Mouse (Mus musculus) MEL (cell line): ENCODE data around the gene Ercc5. TPM values are rescaled to one million over a fixed set of nuclear protein-coding genes. Genes with fewer than 3 reads are reported as not detected.

ENCODE experiments used
- DNase-seq: peaks from one replicate; pipeline ENCODE4 v3.0.0; 2011; ENCODE audit warnings: low read depth, low spot score
- H3K27ac ChIP-seq: 2 replicates; pipeline ENCODE4 v1.5.1; 2012; ENCODE audit warnings: low read depth, mild to moderate bottlenecking, control low read depth, low read length, moderate library complexity; ENCODE audit not compliant: control insufficient read depth
- H3K27me3 ChIP-seq, 2 experiments: fragments of 150-350 bp in 1 of 2; sonication (generic) in 1 of 2; 2 replicates each; pipeline ENCODE4 v1.6.1; 2012; ENCODE audit warnings: low read length in 2 of 2, mild to moderate bottlenecking in 2 of 2, improper control_type of control experiment in 1 of 2, moderate library complexity in 1 of 2; ENCODE audit not compliant: insufficient read depth in 2 of 2, control insufficient read depth in 1 of 2
- H3K36me3 ChIP-seq, 2 experiments: 2 replicates each; pipeline ENCODE4 v1.6.1; 2012 to 2014; ENCODE audit warnings: low read length in 2 of 2, improper control_type of control experiment in 1 of 2, inconsistent platforms in 1 of 2, mild to moderate bottlenecking in 1 of 2; ENCODE audit not compliant: insufficient read depth in 2 of 2, control insufficient read depth in 1 of 2
- H3K4me1 ChIP-seq, 2 experiments: fragments of 150-350 bp in 1 of 2; sonication (generic) in 1 of 2; 2 replicates each; pipeline ENCODE4 v1.6.1; 2012; ENCODE audit warnings: low read length in 2 of 2, improper control_type of control experiment in 1 of 2, mild to moderate bottlenecking in 1 of 2; ENCODE audit not compliant: insufficient read depth in 2 of 2, control insufficient read depth in 1 of 2
- H3K4me3 ChIP-seq, 2 experiments: fragments of 150-350 bp in 1 of 2; sonication (generic) in 1 of 2; 2 replicates each; pipeline ENCODE4 v1.5.1; 2012; ENCODE audit warnings: low read depth in 2 of 2, low read length in 2 of 2, mild to moderate bottlenecking in 2 of 2, moderate library complexity in 2 of 2, control low read depth in 1 of 2, improper control_type of control experiment in 1 of 2; ENCODE audit not compliant: control insufficient read depth in 1 of 2, insufficient read depth in 1 of 2
- H3K79me2 ChIP-seq: 2 replicates; pipeline ENCODE4 v1.6.1; 2012; ENCODE audit warnings: mild to moderate bottlenecking, low read length, moderate library complexity; ENCODE audit not compliant: control insufficient read depth, poor library complexity, insufficient read depth
- H3K9ac ChIP-seq: 2 replicates; pipeline ENCODE4 v1.6.1; 2012; ENCODE audit warnings: low read depth, mild to moderate bottlenecking, control low read depth, low read length, moderate library complexity; ENCODE audit not compliant: control insufficient read depth, poor library complexity, severe bottlenecking
- H3K9me3 ChIP-seq: fragments of 150-350 bp; sonication (generic); replicated peaks from 2 replicates; pipeline ENCODE4 v1.6.1; 2012; ENCODE audit warnings: mild to moderate bottlenecking, low read length, improper control_type of control experiment, moderate library complexity; ENCODE audit not compliant: insufficient read depth
- BHLHE40 ChIP-seq: IDR thresholded peaks from 2 replicates; pipeline ENCODE4 v1.6.1; 2012; ENCODE audit warnings: low read depth, mild to moderate bottlenecking, inconsistent platforms, low read length, improper control_type of control experiment, borderline replicate concordance
- CHD1 ChIP-seq: IDR thresholded peaks from 2 replicates; pipeline ENCODE4 v1.6.1; 2012; ENCODE audit warnings: low read depth, mild to moderate bottlenecking, inconsistent platforms, low read length, improper control_type of control experiment
- CHD2 ChIP-seq: IDR thresholded peaks from 2 replicates; pipeline ENCODE4 v1.6.1; 2011; ENCODE audit warnings: low read length, improper control_type of control experiment
- E2F4 ChIP-seq: IDR thresholded peaks from 2 replicates; pipeline ENCODE4 v1.6.1; 2011; ENCODE audit warnings: low read depth, low read length, improper control_type of control experiment, borderline replicate concordance
- ELF1 ChIP-seq: IDR thresholded peaks from 2 replicates; pipeline ENCODE4 v1.6.1; 2014; ENCODE audit warnings: low read depth, mild to moderate bottlenecking, inconsistent platforms, low read length, improper control_type of control experiment, moderate library complexity
- ETS1 ChIP-seq: IDR thresholded peaks from 2 replicates; pipeline ENCODE4 v1.6.1; 2012; ENCODE audit warnings: low read depth, mild to moderate bottlenecking, inconsistent platforms, low read length, improper control_type of control experiment, moderate library complexity
- GABPA ChIP-seq: IDR thresholded peaks from 2 replicates; pipeline ENCODE4 v1.6.1; 2012; ENCODE audit warnings: low read depth, mild to moderate bottlenecking, inconsistent platforms, low read length, improper control_type of control experiment, moderate library complexity
- HCFC1 ChIP-seq: IDR thresholded peaks from 2 replicates; pipeline ENCODE4 v1.6.1; 2012; ENCODE audit warnings: low read depth, mild to moderate bottlenecking, inconsistent platforms, low read length, improper control_type of control experiment, moderate library complexity
- MAFK ChIP-seq: IDR thresholded peaks from 2 replicates; pipeline ENCODE4 v1.6.1; 2011; ENCODE audit warnings: low read depth, mild to moderate bottlenecking, low read length, improper control_type of control experiment, borderline replicate concordance
- MAX ChIP-seq: IDR thresholded peaks from 2 replicates; pipeline ENCODE4 v1.6.1; 2011; ENCODE audit warnings: low read length, improper control_type of control experiment
- MEF2A ChIP-seq: IDR thresholded peaks from 2 replicates; pipeline ENCODE4 v1.6.1; 2014; ENCODE audit warnings: low read depth, mild to moderate bottlenecking, inconsistent platforms, low read length, improper control_type of control experiment; ENCODE audit not compliant: poor library complexity, insufficient replicate concordance, severe bottlenecking; ENCODE audit errors: extremely low read depth
- MXI1 ChIP-seq: IDR thresholded peaks from 2 replicates; pipeline ENCODE4 v1.6.1; 2011; ENCODE audit warnings: mild to moderate bottlenecking, low read depth, low read length, improper control_type of control experiment
- MYC ChIP-seq: IDR thresholded peaks from 2 replicates; pipeline ENCODE4 v1.6.1; 2011; ENCODE audit warnings: low read depth, mild to moderate bottlenecking, low read length, improper control_type of control experiment, moderate library complexity
- NELFE ChIP-seq: IDR thresholded peaks from 2 replicates; pipeline ENCODE4 v1.6.1; 2011; ENCODE audit warnings: low read depth, low read length, improper control_type of control experiment
- NRF1 ChIP-seq: IDR thresholded peaks from 2 replicates; pipeline ENCODE4 v1.6.1; 2014; ENCODE audit warnings: low read depth, mild to moderate bottlenecking, inconsistent platforms, low read length, improper control_type of control experiment, moderate library complexity; ENCODE audit not compliant: poor library complexity, insufficient read depth, severe bottlenecking
- POLR2A ChIP-seq, 2 experiments: IDR thresholded peaks; 2 replicates each; pipeline ENCODE4 v1.6.1; 2011 to 2012; ENCODE audit warnings: low read length in 2 of 2, mild to moderate bottlenecking in 2 of 2, control low read depth in 1 of 2, improper control_type of control experiment in 1 of 2, low read depth in 1 of 2, moderate library complexity in 1 of 2; ENCODE audit not compliant: control insufficient read depth in 1 of 2, insufficient read depth in 1 of 2, poor library complexity in 1 of 2
- POLR2AphosphoS2 ChIP-seq: IDR thresholded peaks from 2 replicates; pipeline ENCODE4 v1.6.1; 2011; ENCODE audit warnings: low read length, improper control_type of control experiment
- POLR2AphosphoS5 ChIP-seq: IDR thresholded peaks from 2 replicates; pipeline ENCODE4 v1.6.1; 2012; ENCODE audit warnings: low read depth, borderline replicate concordance, mild to moderate bottlenecking, inconsistent platforms, low read length, moderate library complexity, mixed read lengths
- RCOR1 ChIP-seq: IDR thresholded peaks from 2 replicates; pipeline ENCODE4 v1.6.1; 2012; ENCODE audit warnings: low read depth, mild to moderate bottlenecking, inconsistent platforms, low read length, improper control_type of control experiment
- SIN3A ChIP-seq: IDR thresholded peaks from 2 replicates; pipeline ENCODE4 v1.6.1; 2012; ENCODE audit warnings: low read length, improper control_type of control experiment, inconsistent platforms
- TAL1 ChIP-seq: IDR thresholded peaks from 2 replicates; pipeline ENCODE4 v1.6.1; 2012; ENCODE audit warnings: mild to moderate bottlenecking, inconsistent platforms, low read length, moderate library complexity, mixed read lengths
- TBP ChIP-seq: IDR thresholded peaks from 2 replicates; pipeline ENCODE4 v1.8.0; 2011; ENCODE audit warnings: low read depth, low read length, improper control_type of control experiment
- TCF12 ChIP-seq: IDR thresholded peaks from 2 replicates; pipeline ENCODE4 v1.6.1; 2014; ENCODE audit warnings: low read depth, mild to moderate bottlenecking, inconsistent platforms, low read length, improper control_type of control experiment, moderate library complexity
- ZC3H11A ChIP-seq: IDR thresholded peaks from 2 replicates; pipeline ENCODE4 v1.6.1; 2012; ENCODE audit warnings: low read depth, mild to moderate bottlenecking, inconsistent platforms, low read length, improper control_type of control experiment
- ZMIZ1 ChIP-seq: IDR thresholded peaks from 2 replicates; pipeline ENCODE4 v1.6.1; 2012; ENCODE audit warnings: low read depth, mild to moderate bottlenecking, inconsistent platforms, low read length, improper control_type of control experiment, moderate library complexity
- polyA plus RNA-seq, 2 experiments: library from polyadenylated mRNA; stranded (reverse) in 1 of 2; unstranded in 1 of 2; fragments of >175 nt in 1 of 2; fragments of >200 nt in 1 of 2; gene quantifications; 2 replicates each; pipeline versions ENCODE4 v1.2.1 to v1.2.4; 2012; ENCODE audit warnings: low replicate concordance in 2 of 2, low read depth in 1 of 2; ENCODE audit not compliant: insufficient read length in 2 of 2, insufficient read depth in 1 of 2, missing spikeins in 1 of 2
- total RNA-seq: library from RNA; depleted of rRNA; stranded (reverse); fragments of 300-350 nt; gene quantifications from 2 replicates; pipeline ENCODE4 v1.2.3, GENCODE M21; 2012; rRNA removed

Gene Ercc5
- total RNA-seq = 8.0 and 8.2 TPM in 2 replicates
- 1 to 10 TPM in 1 of 2 experiments, not detected in 1; 8.5 TPM for polyA plus RNA-seq

GRCm38 (mm10) chr1:44147563-44148381 is at the start of gene Ercc5:
TSS of gene Ercc5 (plus strand) at chr1:44147744.
- peak within 1 kb of the TSS; percentile 74 to 98 for H3K4me3 ChIP-seq
- peaks cover 2 to 5% of the 10 kb centered on the region in 2 experiments; a peak in 3 of 4 replicates for H3K4me1 ChIP-seq
- peaks cover 0 to 10% of the 10 kb centered on the region in 2 experiments; a peak in 2 of 4 replicates for H3K36me3 ChIP-seq
- peak; percentile 95 for DNase-seq
- peak; percentile 88 to 89 for TF ChIP-seq POLR2A (IDR thresholded peaks at IDR 0.05; ENCODE audit: control insufficient read depth in 1 of 2, insufficient read depth in 1 of 2, low read depth in 1 of 2, low read length in 2 of 2, poor library complexity in 1 of 2)
- TF ChIP-seq MEF2A = no peak
- TF ChIP-seq NRF1 = no peak
- no peak for TF ChIP-seq GABPA
- peak; percentile 86 for TF ChIP-seq NELFE
- TF ChIP-seq MXI1 = peak; percentile 63
- TF ChIP-seq CHD2 = 0 out of 2 replicates have a peak, but pooled peaks have one; percentile 22
- peak; percentile 75 for TF ChIP-seq HCFC1
- TF ChIP-seq TCF12 = 0 out of 2 replicates have a peak, but pooled peaks have one; percentile 34
- no peak for TF ChIP-seq ETS1
- TF ChIP-seq MAFK = no peak
- peak; percentile 70 for TF ChIP-seq SIN3A
- no peak for TF ChIP-seq MAX
- TF ChIP-seq CHD1 = no peak
- TF ChIP-seq E2F4 = peak; percentile 60; the same call in 1 of the 2 replicates
- TF ChIP-seq ZC3H11A = no peak
- 0 out of 2 replicates have a peak, but pooled peaks have one; percentile 29 for TF ChIP-seq RCOR1
- TF ChIP-seq TBP = peak; percentile 54
- no peak for TF ChIP-seq TAL1
- peak; percentile 64 for TF ChIP-seq ELF1
- TF ChIP-seq POLR2AphosphoS5 = 0 out of 2 replicates have a peak, but pooled peaks have one; percentile 43
- no peak for TF ChIP-seq BHLHE40
- peak; percentile 90 for TF ChIP-seq POLR2AphosphoS2
- TF ChIP-seq ZMIZ1 = no peak; the same call in 1 of the 2 replicates
- TF ChIP-seq MYC = no peak; the same call in 1 of the 2 replicates
- TF ChIP-seq, all 39 proteins: peak for 13
- peak within 1 kb of the TSS; percentile 70 for H3K27ac ChIP-seq
- no peaks in the 10 kb centered on the region for H3K9me3 ChIP-seq
- peaks cover 2% of the 10 kb centered on the region; the same call in 1 of the 2 replicates for H3K79me2 ChIP-seq
- H3K9ac ChIP-seq = peak within 1 kb of the TSS; percentile 91
- no peaks in the 10 kb centered on the region for H3K27me3 ChIP-seq
